Mouse (Mus musculus) forebrain, embryonic 11.5 days (tissue): ENCODE measurements at regions not wholly inside any gene's neighbourhood (a gene's known extent, or its start where the extent isn't known, plus 50 kb on each side); places are given as distances from the start of the nearest gene placed in this dataset.
"Not testable (repeated sequence)": the region's sequence is repeated elsewhere in the genome, so short reads cannot be mapped to it uniquely, and the experiment has no call there.

ENCODE experiments used
- ATAC-seq: fragments of 200-750 bp; cut with Nextera tagmentation; replicated peaks from 2 replicates; pipeline ENCODE4 v1.8.0; 2017; ENCODE audit warnings: moderate TSS enrichment; ENCODE audit not compliant: low FRiP score
- DNase-seq: peaks from one replicate; pipeline ENCODE4 v3.0.0-alpha.2; 2017; ENCODE audit warnings: low spot score
- H3K27ac ChIP-seq: fragments of 300-500 bp; sonication (generic); 2 replicates; pipeline ENCODE4 v1.5.1; 2014; ENCODE audit warnings: low read depth, low read length
- H3K27me3 ChIP-seq: fragments of 300-500 bp; sonication (generic); 2 replicates; pipeline ENCODE4 v1.6.1; 2014; ENCODE audit warnings: mild to moderate bottlenecking, low read length, mixed read lengths; ENCODE audit not compliant: control insufficient read depth, insufficient read depth
- H3K36me3 ChIP-seq: fragments of 300-500 bp; sonication (generic); 2 replicates; pipeline ENCODE4 v1.6.1; 2014; ENCODE audit warnings: mild to moderate bottlenecking, low read length, moderate library complexity, mixed read lengths; ENCODE audit not compliant: control insufficient read depth, insufficient read depth
- H3K4me1 ChIP-seq: fragments of 300-500 bp; sonication (generic); replicated peaks from 2 replicates; pipeline ENCODE4 v1.6.1; 2014; ENCODE audit warnings: low read length, mixed read lengths; ENCODE audit not compliant: control insufficient read depth, insufficient read depth
- H3K4me2 ChIP-seq: fragments of 300-500 bp; sonication (generic); 2 replicates; pipeline ENCODE4 v1.6.1; 2014; ENCODE audit warnings: low read depth, mild to moderate bottlenecking, low read length, moderate library complexity, mixed read lengths; ENCODE audit not compliant: severe bottlenecking
- H3K4me3 ChIP-seq: fragments of 300-500 bp; sonication (generic); 2 replicates; pipeline ENCODE4 v1.5.1; 2014; ENCODE audit warnings: low read depth, low read length
- H3K9ac ChIP-seq: fragments of 300-500 bp; sonication (generic); 2 replicates; pipeline ENCODE4 v1.6.1; 2014; ENCODE audit warnings: low read length
- H3K9me3 ChIP-seq: fragments of 300-500 bp; sonication (generic); 2 replicates; pipeline ENCODE4 v1.6.1; 2016; ENCODE audit warnings: low read length, mixed read lengths; ENCODE audit not compliant: control insufficient read depth
- WGBS: fragments of 180-500 bp; shearing (Covaris S2); extraction: QIAGEN DNeasy Blood & Tissue Kit; methylation state at CpG from one replicate; pipeline ENCODE4 v1.1.7; 2014; 5-methylcytosine and 5-hydroxymethylcytosine counted together

DNA sequence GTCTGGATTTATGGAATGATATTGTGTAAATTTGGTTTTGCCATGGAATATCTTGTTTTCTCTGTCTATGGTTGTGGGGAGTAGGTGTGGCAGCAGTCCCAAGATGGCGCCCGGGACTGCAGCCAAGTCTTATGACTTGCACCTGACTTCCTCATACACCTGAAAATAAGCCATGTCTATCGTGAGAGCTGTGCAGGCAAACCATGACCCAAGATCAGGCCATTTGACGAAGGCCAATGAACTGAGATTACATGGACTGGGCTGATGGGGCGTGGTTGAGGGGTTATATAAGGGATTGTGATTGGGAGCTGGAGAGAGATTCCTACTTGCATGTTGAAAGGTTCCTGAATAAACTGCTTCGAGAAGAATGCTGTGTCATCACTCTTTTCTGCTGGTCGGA lies 139.5 kb downstream of the Slc6a15 start:
- not testable (repeated sequence) for H3K4me3 ChIP-seq, H3K4me1 ChIP-seq, H3K27me3 ChIP-seq, H3K4me2 ChIP-seq, H3K9ac ChIP-seq, H3K27ac ChIP-seq, ATAC-seq, H3K9me3 ChIP-seq, DNase-seq, H3K36me3 ChIP-seq
- WGBS: 93% methylated on average over 7 of the region's 7 CpGs

DNA sequence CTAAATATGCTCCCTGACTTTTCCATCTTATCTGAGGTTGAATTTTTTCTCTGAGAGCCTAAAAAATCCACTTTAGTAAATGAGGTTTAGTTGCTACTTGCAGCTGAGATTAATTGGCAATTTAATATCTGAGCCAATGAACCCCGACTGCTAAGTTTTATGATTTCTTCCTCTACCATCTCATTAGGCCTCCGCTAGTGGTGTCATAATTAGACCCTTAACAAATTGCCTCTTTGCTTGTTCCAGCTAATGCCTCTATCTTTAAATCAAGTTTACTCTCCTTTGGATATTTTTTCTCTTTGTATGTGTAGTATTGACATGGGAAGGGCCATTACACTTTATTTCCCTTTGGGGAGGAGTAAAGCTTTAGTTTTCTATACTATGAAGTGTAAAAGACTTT lies 176.9 kb downstream of the Slc6a15 start:
- ATAC-seq (no peak), DNase-seq (no peak)
- no peak overlapping the region for H3K9ac ChIP-seq
- H3K4me3 ChIP-seq: no peak overlapping the region
- H3K4me2 ChIP-seq: no peak overlapping the region
- H3K36me3 ChIP-seq: no peaks in the 10 kb centered on the region
- H3K27ac ChIP-seq: no peak overlapping the region
- H3K4me1 ChIP-seq: no peaks in the 10 kb centered on the region
- no peaks in the 10 kb centered on the region for H3K27me3 ChIP-seq
- 78% methylated on average over 2 of the region's 2 CpGs for WGBS
- H3K9me3 ChIP-seq: no peaks in the 10 kb centered on the region

DNA sequence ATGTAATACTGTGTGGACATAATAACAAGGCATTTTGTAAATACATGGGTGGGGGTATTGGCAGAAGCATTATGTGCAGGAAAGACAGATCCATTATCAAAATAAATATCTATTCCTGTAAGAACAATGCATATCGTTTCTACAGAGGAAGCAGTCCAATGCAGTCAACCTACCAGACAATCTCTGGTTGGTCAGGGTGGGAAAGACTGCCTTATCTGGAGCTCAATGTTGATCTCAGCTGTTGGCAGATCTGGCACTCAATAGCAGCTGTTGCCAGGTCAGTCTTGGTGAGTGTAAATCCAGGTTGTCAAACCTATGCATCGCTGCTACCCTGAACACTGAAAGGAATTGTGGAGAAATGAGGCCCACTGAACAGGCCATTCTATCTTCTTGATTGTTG lies 181.9 kb downstream of the Slc6a15 start:
- DNase-seq: no peak
- H3K4me2 ChIP-seq: no peak overlapping the region
- no peaks in the 10 kb centered on the region for H3K36me3 ChIP-seq
- no peak for ATAC-seq
- H3K9ac ChIP-seq: no peak overlapping the region
- no peak overlapping the region for H3K4me3 ChIP-seq
- H3K4me1 ChIP-seq: no peaks in the 10 kb centered on the region
- H3K9me3 ChIP-seq: no peaks in the 10 kb centered on the region
- H3K27ac ChIP-seq: no peak overlapping the region
- H3K27me3 ChIP-seq: no peaks in the 10 kb centered on the region
- 84% methylated on average over 2 of the region's 2 CpGs for WGBS

DNA sequence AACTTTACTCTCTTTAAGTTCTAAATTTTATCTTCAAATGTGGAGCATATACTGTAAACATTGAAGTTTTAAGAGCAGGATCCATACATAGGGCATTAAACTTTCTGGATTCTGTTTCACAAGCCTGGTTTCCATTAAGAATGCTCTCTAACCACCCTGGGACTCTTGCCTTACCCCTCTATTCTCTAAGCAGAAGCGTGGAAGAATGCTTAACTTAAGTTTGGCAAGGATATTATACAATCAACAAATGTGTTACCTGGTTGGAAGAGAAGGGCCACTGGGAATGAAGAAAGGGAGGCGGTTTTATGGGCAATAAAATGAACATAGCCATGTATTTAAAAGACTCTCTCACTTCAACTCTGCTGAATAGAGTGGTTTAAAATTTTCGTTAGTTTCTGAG lies 217.5 kb downstream of the Slc6a15 start:
- Histone ChIP-seq H3K4me1 (no peaks in the 10 kb centered on the region), H3K27ac (no peak overlapping the region), H3K27me3 (no peaks in the 10 kb centered on the region), H3K4me3 (no peak overlapping the region), H3K36me3 (no peaks in the 10 kb centered on the region), H3K9me3 (no peaks in the 10 kb centered on the region), H3K9ac (no peak overlapping the region), H3K4me2 (no peak overlapping the region)
- ATAC-seq: no peak
- 75% methylated on average over 3 of the region's 3 CpGs for WGBS
- DNase-seq: no peak

DNA sequence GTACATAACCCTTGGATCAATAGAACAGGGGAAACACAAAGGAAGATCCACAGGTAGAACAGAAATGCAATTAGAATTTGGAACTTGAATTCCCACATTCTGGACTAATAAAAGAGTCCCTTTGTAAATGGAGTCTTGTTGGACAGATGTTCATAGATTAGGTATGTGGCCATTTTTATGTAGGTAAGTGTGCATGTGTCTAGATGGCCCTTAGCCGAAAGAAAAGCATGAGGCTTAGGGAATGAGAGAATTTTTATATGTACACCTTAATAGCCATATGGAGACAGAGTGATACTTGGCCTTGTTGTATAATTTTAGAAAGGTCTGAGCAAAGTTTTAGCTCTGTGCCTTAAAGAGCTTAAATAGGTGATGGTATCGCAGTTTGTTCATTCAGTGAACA lies 217.9 kb downstream of the Slc6a15 start:
- no peaks in the 10 kb centered on the region for H3K36me3 ChIP-seq
- H3K4me3 ChIP-seq: no peak overlapping the region
- no peak overlapping the region for H3K9ac ChIP-seq
- no peak overlapping the region for H3K4me2 ChIP-seq
- no peaks in the 10 kb centered on the region for H3K4me1 ChIP-seq
- DNase-seq (no peak), ATAC-seq (no peak)
- 92% methylated on average over 2 of the region's 2 CpGs for WGBS
- H3K9me3 ChIP-seq: no peaks in the 10 kb centered on the region
- H3K27me3 ChIP-seq: no peaks in the 10 kb centered on the region
- no peak overlapping the region for H3K27ac ChIP-seq

DNA sequence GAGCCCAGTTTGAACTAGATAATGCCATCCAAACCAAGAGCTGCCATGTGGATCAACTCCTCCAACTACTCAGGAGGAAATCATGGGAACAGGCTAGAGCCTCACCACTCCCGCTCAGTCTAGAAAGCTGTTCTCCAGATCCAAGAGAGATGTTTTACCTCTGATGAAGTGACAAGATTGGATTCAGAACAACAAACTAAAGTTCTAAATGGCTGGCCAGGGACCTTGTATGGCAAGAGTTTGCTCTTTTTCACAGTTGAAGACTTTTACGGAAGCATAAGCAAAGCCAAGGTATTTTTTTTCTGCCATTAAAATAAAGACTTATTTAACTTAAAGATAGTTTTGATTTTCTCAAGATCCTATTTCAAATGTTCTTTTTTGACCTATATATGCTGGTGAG lies 224.4 kb downstream of the Slc6a15 start:
- DNase-seq: no peak

DNA sequence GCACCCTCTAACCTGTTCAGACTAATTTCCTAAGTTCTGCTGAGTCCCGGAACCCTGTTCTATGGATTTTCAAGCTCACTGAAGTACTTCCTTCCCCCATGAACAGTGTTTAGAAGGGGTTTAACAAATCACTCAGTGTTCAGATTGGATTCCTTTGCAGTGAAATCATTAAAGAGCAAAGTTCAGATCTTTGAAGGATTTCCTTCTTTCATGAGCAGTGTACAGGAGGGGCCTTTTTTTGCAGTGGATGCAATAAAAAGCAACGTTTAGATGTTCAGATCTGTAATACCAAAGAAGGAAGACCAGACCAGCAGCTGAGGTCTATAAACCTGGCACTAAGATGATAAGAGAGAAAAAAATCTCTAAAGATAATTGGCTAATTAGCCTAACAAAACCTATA lies 273.6 kb downstream of the Slc6a15 start:
- no peaks in the 10 kb centered on the region for H3K9me3 ChIP-seq
- H3K27me3 ChIP-seq: no peaks in the 10 kb centered on the region
- no peak overlapping the region for H3K27ac ChIP-seq
- no peak overlapping the region for H3K4me3 ChIP-seq
- no peak overlapping the region for H3K4me2 ChIP-seq
- ATAC-seq (no peak), DNase-seq (no peak)
- H3K9ac ChIP-seq: no peak overlapping the region
- 65% methylated on average over 2 of the region's 2 CpGs for WGBS
- H3K4me1 ChIP-seq: no peaks in the 10 kb centered on the region
- H3K36me3 ChIP-seq: no peaks in the 10 kb centered on the region

More for the DNA sequence above, 224.4 kb downstream of the Slc6a15 start:
- H3K27ac ChIP-seq: no peak overlapping the region
- H3K9me3 ChIP-seq: no peaks in the 10 kb centered on the region
- H3K4me3 ChIP-seq: no peak overlapping the region
- no peak for ATAC-seq
- no peak overlapping the region for H3K9ac ChIP-seq
- no peaks in the 10 kb centered on the region for H3K36me3 ChIP-seq
- H3K4me2 ChIP-seq: no peak overlapping the region
- H3K27me3 ChIP-seq: no peaks in the 10 kb centered on the region
- 88% methylated on average over 2 of the region's 2 CpGs for WGBS
- H3K4me1 ChIP-seq: no peaks in the 10 kb centered on the region

DNA sequence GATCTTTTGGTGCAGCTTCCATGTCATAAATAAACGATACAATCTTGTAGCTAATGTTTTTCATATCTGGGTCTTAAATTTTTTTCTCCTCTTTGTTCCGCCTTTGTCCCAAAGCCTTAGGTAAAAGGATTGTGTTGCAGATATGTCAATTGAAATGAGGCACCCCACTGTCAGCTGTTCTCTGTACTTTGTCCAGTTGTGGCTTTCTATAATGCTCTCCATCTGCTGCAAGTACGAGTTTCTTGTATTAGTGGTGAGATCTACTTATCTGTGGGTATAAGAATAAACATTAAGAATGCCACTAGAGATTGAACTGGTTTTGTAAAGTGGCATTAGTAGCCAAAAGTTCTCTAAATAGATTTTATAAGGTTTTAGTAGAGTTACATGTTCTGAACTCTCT lies 282.3 kb downstream of the Slc6a15 start:
- Histone ChIP-seq H3K4me1 (no peaks in the 10 kb centered on the region), H3K9ac (no peak overlapping the region), H3K27me3 (no peaks in the 10 kb centered on the region), H3K36me3 (no peaks in the 10 kb centered on the region), H3K4me2 (no peak overlapping the region), H3K27ac (no peak overlapping the region), H3K4me3 (no peak overlapping the region), H3K9me3 (no peaks in the 10 kb centered on the region)
- ATAC-seq: no peak
- WGBS: 84% methylated on average over 3 of the region's 3 CpGs
- DNase-seq: no peak

DNA sequence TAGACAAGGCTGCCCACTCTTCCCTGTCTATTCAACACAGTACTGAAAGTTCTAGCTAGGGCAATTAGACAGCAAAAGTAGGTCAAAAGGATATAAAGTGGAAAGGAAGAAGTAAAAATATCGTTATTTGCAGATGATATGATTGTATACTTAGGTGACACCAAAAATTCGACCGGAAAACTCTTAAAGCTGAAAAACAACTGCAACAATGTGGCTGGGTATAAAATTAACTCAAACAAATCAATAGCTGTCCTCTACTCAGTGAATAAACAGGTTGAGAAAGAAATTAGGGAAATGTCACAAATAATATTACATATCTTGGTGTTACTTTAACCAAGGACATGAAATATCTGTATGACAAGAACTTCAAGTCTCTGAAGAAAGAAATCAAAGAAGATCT lies 305.5 kb downstream of the Slc6a15 start:
- Histone ChIP-seq H3K4me2 (no peak overlapping the region), H3K27ac (no peak overlapping the region), H3K9me3 (no peaks in the 10 kb centered on the region), H3K4me3 (no peak overlapping the region), H3K36me3 (no peaks in the 10 kb centered on the region), H3K9ac (no peak overlapping the region), H3K27me3 (no peaks in the 10 kb centered on the region), H3K4me1 (no peaks in the 10 kb centered on the region)
- ATAC-seq (no peak), DNase-seq (no peak)
- 88% methylated on average over 3 of the region's 3 CpGs for whole genome bisulfite sequencing
